Mouse (Mus musculus) c-Kit-positive CD71-positive TER-119-negative erythroid progenitor cells, embryonic 14.5 days (primary cell): Measurements from ENCODE around the gene Ruvbl2.

ENCODE experiments used
- DNase-seq: peaks from one replicate; pipeline ENCODE4 v3.0.0-alpha.2; 2013; ENCODE audit warnings: low read depth

The Ruvbl2 gene

DNA sequence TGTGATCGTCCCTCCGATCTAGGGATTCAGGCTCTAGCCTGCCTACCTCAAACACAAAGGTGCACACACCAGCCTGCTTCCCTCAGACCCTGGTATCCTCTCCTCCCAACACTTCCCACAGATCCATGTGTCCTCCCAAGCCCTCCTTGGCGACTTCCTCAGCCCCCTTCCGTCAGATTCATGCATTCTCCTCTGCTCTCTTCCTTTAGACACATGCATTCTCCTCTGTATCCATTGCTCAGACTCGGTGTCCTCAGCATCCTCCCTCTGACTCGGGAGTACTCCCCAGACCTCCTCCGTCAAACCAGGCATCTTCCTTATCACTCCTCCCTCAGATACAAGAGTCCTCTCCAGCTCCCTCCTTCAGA is 4.1 kb downstream of the Ruvbl2 start:
- DNase-seq: no peak

DNA sequence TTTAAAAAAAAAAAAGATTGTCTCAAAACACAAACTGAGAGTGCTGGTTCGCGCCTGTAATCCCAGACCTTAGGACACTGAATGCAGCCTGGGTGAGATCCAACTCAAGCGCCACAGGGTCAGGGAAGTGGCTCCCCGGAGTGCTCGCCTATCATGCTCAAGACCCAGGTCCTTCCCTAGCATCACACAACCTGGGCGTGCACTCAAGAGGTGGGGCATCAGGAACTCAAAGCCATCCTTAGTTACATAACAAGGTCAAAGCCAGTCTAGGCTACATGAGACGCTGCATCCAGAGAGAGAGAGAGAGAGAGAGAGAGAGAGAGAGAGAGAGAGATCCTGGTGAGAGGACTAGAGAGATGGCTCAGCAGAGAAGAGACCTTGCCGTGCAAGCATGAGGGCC is 11.3 kb downstream of the Ruvbl2 start:
- DNase-seq: no peak

DNA sequence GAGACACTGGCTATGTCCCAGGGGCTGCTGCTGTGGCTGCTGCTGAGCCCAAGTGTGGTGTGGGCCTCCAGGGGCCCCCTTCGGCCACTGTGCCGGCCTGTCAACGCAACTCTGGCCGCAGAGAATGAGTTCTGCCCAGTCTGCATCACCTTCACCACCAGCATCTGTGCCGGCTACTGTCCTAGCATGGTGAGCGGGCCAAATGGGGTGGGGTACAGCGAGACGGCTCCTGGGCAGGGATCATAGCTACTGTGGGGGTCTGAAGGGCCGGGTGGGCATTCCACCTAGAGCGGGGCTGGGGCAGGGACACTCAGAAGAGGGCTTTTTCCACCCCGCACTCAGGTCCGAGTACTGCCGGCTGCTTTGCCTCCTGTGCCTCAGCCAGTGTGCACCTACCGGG is 16.7 kb downstream of the Ruvbl2 start:
- DNase-seq: no peak

DNA sequence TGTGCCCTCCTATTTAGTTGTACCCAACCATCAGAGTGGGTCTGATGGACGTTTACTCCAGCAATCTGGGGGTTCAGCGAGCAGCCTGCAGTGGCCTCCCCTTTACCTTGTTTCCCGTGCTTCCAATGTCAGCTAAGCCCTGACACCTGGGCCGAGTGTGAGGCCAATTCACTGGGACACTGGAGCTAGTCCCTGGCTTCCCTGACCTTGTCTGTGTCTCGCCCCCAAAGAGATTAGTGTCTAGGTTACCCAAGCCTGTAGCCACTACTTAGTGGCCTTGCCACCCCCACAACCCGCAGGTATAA is 17.3 kb downstream of the Ruvbl2 start, which contains the start of gene Lhb:
Gene Lhb (plus strand): TSS at position 206 of the 305 bp plus-strand sequence.
- DNase-seq: no peak

DNA sequence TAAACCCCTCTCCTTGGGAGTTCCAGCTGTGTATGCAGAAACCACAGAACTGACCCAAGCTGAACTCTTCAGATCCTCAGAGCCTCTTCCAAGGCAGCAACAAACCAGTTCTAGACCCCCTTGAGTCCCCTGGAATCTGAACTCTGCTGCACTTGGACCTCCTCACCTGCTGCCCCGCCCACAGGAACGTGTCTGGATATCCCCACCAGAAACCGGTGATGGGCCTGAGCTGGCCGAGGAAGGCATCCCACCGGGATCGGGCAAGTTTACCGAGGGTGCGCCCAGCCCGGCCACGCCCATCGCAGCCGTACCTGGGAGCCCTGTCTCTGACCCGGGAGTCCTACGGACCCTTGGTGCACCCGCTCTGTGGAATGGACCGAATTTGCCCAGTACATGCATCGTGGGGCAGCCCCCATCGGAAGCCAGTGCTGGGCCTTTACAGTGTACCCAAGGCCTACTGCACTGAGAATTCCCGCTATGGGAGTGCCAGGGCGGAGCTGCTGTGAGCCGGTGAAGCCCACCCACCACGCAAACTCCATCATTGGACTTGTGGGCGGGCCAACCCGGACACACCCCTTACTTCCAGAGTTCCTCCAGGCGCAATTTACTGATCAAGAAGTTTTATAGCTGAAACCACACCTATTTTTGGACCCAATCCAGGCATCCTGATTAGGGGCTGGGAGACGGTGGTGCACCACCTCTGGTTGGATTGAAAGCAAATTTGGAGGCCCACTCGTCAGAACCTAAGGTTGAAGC is 17.9 kb downstream of the Ruvbl2 start:
- DNase-seq: no peak

DNA sequence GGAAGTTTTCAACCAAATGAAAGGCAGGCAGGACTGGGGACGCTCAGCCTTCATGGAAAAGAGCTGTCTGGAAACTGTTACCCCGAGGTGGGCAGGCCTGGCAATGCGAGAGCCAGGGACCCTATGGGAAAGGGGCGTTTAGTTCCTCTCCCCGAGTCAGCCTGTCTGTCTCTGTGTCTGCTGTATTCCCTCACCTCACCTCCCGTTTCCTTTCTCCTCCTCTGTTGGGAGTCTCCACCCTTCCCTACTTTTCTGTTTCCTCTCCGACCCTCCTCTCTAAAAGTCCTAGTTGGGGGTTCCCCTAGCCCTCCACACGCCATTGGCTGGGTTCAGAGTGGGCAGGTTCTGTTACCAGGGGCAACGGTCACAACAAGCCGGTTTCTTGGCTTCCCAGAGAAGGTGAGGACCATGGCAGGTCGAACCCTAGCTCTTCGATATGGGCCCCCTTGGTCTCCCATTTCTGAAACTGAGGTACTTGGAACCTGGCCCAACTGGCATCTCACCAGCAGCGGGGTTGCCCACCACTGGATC is 19.9 kb downstream of the Ruvbl2 start:
- no peak for DNase-seq

DNA sequence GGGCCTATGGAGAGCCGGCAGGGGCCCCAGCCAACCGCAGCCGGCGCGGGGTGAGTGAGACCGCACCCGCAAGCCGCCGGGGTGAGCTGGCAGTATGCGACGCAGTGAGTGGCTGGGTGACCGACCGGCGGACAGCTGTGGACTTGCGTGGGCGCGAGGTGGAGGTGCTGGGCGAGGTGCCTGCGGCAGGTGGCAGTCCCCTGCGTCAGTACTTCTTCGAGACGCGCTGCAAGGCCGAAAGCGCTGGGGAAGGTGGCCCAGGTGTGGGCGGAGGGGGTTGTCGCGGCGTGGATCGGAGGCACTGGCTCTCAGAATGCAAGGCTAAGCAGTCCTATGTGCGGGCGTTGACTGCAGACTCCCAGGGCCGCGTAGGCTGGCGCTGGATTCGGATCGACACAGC is 22.3 kb downstream of the Ruvbl2 start:
- DNase-seq: no peak

DNA sequence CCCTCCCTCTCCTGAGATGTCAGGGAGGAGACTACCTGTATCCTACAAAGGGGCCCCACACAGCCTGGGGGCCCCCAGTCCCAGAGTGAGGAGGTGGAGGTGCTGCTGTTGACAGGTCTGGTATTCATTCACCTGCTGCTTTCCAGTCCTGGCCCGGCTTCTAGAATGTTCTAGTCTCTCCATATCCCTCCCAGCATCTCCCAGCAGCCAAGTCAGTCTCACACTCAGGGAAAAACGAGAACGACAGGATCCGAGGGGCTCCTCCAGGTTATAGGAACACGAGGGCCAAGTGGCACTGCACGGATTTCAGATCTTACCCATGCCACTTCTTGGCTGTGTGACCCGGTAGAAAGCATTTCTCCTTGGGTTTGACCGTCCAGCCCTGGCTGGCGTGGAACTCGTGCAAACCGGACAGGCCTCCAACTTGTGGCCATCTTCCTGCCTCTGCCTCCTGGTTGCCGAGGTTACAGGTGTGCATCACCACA is 23.1 kb downstream of the Ruvbl2 start:
- DNase-seq: no peak

DNA sequence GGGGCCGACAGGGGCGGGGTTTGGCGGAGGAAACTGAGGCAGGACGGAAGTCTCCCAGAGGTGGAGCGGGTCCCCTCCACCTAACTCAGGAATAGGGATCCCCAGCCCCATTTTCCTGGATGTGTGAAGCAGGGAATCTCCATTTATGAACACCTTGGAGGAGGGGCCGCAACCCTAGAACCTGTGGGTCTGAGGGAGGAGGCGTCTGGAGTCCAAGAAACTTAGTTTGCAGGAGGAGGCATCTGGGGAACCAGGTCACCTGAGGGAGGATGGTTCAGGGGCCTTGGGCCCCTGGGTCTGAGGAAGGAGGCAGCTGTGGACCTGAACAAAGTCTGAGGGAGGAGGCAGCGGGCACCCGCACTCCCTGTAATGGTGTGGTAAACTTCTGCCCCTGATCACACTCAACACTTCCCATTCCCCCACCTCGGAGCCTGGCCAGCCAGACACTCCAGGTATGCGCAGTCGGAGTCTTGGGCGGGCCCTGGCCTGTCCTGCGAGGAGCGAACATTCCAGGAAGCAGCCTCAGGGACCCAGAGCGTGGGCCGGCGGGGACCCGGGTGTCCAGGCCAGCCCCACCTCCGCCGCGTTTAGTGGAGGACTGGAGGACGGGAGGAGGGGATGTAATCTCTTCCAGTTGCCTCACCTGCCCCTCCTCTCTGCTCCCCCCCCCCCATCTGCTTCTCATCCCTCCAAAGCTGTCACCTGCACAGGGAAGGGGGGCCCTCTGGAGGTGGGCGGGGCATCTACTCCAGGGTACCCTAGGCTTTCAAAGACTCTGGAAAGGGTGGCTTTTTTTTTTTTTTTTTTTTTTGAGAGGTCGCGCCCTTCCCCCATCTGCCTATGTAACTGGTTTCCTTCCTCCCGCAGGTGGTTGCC is 23.8 kb downstream of the Ruvbl2 start:
- DNase-seq: no peak

DNA sequence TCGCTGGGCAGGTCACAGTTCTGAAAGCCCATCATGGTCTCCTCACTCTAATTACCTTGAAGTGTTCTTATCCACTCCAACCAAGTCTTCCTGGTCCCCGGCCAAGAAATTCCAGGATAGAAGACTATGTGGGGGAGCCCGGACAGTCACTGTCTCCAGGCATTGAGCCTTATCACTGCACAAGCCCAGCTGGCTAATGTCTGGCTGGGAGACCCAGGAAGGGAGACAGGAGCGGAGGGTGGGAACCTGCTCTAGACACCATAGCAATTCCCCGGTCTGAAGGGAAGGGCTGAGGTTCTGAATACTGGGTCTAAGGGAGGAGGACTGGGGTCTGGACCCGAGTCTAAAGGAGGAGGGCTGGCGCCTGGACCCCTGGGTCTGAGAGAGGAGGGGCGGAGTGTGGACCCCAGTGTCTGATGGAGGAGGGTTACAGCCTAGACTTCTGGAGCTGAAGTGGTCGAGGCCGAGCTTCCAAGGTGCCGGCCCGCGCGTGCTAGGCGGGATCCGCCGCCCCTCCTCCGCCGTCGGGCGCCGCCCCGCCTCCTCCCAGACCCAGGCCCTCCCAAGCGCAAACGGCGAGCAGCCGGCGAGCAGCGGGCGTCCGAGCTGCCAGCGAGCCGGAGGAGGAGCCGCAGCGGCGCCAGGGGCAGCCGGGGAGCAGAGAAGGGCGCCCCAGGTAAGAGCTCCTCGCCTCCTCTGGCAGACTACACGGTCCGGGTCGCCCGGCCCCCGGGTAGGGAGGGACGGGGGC is 24.6 kb downstream of the Ruvbl2 start, which contains the start of gene Ntf5:
Gene Ntf5 (plus strand): TSS at position 583 of the 751 bp plus-strand sequence.
- DNase-seq: no peak

DNA sequence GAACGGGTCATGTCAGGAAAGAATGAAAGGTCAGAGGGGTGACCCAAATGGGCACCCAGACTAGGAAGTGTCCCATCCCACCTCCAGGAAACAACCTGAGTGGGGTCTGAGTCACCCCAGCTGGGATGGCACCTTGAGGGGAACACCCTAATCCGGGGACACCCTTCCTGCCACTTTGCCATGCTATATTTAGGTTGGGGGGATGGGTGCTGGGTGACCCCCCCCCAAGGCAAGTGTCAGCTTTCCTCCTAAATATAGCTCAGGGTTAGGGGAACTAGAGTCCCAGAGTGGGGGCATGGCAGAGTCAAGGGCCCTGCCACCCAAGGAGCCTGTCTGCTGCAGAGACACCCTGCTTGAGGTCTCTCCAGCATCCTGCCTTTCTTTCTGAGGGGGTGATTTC is 25.5 kb downstream of the Ruvbl2 start:
- no peak for DNase-seq

DNA sequence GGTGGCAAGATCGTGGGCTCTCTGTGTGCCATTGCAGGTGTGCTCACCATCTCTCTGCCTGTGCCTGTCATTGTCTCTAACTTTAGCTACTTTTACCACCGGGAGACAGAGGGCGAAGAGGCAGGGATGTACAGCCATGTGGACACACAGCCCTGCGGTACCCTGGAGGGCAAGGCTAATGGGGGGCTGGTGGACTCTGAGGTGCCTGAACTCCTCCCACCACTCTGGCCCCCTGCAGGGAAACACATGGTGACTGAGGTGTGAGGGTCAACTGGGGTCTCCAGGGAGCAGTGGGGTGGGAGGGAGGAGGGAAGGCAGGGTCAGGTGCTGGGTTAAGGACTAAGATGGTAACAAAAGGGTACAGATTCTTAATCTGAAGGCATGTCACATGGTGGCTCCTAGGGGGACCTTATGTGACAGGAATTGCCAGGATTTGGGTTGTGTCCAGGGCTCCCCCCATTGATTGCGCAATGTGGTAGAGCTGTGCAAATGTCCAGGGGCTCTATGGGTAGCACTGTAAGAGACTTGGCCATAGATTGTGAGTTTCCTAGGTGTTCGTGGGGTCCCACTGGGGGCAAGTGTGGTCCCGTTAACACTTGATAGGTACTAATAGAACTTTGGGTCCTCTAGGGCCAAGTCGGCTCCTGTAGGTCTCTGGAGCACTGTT is 28.3 kb downstream of the Ruvbl2 start:
- no peak for DNase-seq

DNA sequence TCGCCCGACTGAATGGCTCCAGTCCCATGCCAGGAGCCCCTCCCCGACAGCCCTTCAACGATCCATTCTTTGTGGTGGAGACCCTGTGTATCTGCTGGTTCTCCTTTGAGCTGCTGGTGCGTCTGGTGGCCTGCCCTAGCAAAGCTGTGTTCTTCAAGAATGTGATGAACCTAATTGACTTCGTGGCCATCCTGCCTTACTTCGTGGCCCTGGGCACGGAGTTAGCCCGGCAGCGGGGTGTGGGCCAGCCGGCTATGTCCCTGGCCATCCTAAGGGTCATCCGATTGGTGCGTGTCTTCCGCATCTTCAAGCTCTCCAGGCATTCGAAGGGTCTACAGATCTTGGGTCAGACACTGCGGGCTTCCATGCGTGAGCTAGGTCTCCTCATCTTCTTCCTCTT is 28.9 kb downstream of the Ruvbl2 start:
- no peak for DNase-seq

DNA sequence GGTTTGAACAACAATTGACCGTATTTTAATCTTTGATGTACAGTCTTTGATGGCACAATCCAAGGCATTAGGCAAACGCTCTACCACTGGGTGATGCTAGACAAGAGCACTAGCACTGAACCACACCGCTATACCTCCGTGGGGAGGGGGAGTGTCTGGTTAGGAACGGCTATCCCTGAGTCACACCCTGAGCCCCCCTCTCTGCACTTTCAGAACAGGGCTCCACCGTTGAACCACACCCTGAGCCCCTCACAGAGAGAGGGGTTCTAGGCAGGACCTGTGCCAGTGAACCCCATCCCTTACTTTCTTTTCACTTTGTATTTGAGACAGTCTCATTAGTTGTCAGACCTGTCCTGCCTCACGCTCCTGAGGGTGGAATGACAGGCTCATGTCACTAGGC is 29.5 kb downstream of the Ruvbl2 start:
- no peak for DNase-seq

DNA sequence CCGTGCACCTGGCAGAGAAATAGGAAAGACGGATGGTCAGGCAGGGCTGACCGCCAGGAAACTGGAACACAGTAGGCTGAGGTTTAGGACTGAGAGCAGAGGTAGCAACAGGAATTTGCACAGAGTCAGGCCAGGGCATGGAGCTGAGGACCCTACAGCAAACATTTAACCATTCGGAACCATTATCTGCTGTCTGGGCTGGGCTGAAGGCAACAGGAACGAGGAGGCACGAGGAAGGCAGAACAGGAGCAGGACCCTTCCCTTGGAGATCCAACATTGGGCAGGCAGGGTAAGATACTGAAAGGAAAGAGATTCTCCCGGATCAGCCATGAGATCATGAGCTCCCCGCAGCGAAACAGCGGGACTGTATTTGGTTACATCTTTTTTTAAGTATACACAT is 30.1 kb downstream of the Ruvbl2 start:
- DNase-seq: no peak

DNA sequence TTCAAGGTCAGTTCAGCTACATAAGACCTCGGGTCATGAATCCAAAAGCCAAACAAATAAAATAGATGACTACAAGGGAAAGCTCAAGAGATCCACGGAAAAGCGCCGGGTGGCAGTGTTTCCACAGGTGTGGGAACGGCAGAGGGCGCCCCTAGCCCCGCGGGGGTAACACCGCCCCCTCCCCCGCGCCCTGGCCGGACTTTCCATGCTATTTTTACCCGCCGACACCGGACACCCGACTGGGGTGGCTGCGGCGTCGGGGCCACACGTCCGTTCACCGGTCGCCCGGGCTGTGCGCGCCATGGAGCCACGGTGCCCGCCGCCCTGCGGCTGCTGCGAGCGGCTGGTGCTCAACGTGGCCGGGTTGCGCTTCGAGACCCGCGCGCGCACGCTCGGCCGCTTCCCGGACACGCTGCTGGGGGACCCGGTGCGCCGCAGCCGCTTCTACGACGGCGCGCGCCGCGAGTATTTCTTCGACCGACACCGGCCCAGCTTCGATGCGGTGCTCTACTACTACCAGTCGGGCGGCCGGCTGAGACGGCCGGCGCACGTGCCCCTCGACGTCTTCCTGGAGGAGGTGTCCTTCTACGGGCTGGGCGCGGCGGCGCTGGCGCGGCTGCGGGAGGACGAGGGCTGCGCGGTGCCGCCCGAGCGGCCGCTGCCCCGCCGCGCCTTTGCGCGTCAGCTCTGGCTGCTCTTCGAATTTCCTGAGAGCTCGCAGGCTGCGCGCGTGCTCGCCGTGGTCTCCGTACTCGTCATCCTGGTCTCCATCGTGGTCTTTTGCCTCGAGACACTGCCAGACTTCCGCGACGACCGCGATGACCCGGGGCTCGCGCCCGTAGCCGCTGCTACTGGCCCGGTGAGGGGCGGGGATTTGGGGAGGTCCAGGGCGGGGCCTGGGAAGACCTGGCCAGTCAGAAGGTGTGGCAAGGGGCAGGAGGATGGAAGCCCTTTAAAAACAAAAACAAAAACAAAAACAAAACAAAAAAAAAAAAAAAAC is 31.4 kb downstream of the Ruvbl2 start:
- no peak for DNase-seq

DNA sequence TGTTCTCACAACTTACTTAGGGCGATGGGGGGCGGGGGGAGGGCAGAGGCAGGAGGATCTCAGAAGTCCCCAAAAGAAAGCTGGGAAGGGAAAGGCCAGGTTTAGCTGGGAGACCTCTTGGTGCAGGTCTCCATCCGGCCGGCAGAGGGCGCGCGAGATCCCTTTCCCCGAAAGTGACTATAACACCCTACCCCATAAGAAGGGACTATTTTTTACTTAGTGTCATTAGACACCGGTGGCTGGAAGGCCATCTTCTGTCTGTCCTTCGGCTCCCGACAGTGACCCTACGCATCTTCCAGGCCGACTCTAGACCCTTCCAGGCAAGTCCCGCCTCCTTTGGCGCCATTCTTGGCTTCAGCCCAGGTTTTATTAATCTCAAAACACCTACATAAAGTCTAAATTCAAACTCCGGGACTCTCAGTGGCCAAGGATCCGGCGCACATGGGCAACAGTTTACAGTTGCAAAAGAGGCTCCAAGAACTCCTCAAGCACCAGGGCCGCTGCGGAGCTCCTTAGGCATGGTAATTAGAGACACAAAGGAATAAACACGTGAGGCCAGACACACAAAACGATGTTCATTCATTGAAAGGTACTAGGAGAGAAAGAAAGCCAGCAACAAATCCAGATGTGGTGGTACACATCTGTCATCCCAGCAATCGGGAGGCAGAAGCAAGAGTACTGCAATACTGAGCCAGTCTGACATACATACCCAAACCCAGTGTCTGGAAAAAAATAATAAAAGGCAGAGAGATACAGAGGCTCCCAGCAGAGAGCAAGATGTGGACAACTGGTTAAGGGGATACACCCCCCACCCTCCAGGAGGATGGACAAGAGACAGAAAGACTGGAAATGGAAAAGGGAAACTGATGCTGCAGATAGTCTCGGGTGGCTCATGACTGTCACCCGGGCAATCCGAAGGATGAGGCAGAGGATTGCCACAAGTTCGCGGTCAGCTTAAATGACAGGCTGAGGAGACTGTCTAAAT is 32.5 kb downstream of the Ruvbl2 start, which contains the start of gene Kcna7:
Gene Kcna7 (plus strand): TSS at position 563 of the 985 bp plus-strand sequence.
- DNase-seq: peak; percentile 42

DNA sequence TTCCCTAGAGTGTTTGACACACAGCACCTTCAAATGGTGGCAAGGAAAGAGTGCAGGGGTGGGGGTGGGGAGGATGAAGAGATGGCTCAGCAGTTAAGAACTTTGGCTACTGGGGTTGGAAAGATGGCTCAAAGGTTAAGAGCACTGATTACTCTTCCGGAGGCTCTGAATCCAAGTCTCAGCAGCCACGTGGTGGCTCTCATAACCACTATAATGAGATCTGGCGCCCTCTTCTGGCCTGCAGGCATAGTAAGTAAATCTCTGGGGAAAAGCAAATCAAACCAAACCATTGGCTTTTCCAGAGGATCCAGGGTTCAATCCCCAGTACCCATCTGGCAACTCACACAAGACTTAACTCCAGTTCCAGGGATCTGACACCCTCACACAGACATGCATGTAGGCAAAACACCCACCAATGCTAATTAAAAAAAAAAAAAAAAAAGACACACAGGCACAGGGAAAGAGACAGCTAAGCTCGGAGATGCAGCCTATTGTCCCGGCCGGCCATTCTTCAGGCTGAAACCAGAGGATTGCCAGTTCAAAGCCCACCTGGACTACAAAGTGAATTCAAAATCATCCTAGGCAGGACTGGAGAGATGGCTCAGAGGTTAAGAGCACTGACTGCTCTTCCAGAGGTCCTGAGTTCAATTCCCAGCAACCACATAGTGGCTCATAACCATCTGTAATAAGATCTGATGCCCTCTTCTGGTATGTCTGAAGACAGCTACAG is 34.2 kb downstream of the Ruvbl2 start:
- peak; percentile 58 for DNase-seq
